ENCODE assay signal across 9 mouse cellular contexts in genomic region chr2:129879817-129880216, GRCm38 (mm10).
DNase-seq lines count a peak whose midpoint lies in the region; ATAC-seq lines count a peak whose summit lies in the region.
"Had no signal": no experiment of that assay in that cellular context is flagged by ENCODE, and none has a peak within 500 bp of the region (broad histone marks: within the 10 kb centered on the region; RNA-seq: fewer than 3 reads in every experiment).

No protein-coding gene starts in this region.

- 0 out of 2 replicates have a peak, but pooled peaks cover 3% of the 10 kb centered on the region for H3K27me3 ChIP-seq in heart, embryonic 12.5 days (replicated peaks)
- no peaks in the 10 kb centered on the region for H3K27me3 ChIP-seq in midbrain, embryonic 13.5 days
- H3K27me3 ChIP-seq: heart, embryonic 15.5 days had no signal

- H3K4me1 ChIP-seq in heart, embryonic 12.5 days (replicated peaks) = 0 out of 2 replicates have a peak, but pooled peaks cover 2% of the 10 kb centered on the region
- H3K4me1 ChIP-seq in midbrain, embryonic 13.5 days (replicated peaks) = no peaks in the 10 kb centered on the region; the same call in 1 of the 2 replicates
- H3K4me1 ChIP-seq: heart, embryonic 15.5 days had no signal

- H3K9ac ChIP-seq in heart, embryonic 12.5 days = no peak overlapping the region
- no peak overlapping the region for H3K9ac ChIP-seq in midbrain, embryonic 13.5 days (replicated peaks)
- H3K9ac ChIP-seq: heart, embryonic 15.5 days had no signal

- no peak overlapping the region for H3K27ac ChIP-seq in heart, embryonic 12.5 days (ENCODE audit: poor library complexity, severe bottlenecking)
- no peak overlapping the region for H3K27ac ChIP-seq in midbrain, embryonic 13.5 days
- H3K27ac ChIP-seq: heart, embryonic 15.5 days had no signal

- H3K4me2 ChIP-seq in heart, embryonic 12.5 days = no peak overlapping the region
- H3K4me2 ChIP-seq in midbrain, embryonic 13.5 days (replicated peaks) = no peak overlapping the region
- H3K4me2 ChIP-seq: heart, embryonic 15.5 days had no signal

- WGBS in heart, embryonic 12.5 days = 38% methylated on average over 3 of the region's 3 CpGs
- WGBS in midbrain, embryonic 13.5 days = 52% methylated on average over 3 of the region's 3 CpGs

- DNase-seq in heart, adult 18-20 months = peak; percentile 42 to 74
- peak; percentile 42 for DNase-seq in adrenal gland, adult 8-10 months
- DNase-seq in embryo, embryonic 9.5 days (ENCODE audit: extremely low spot score) = peak; percentile 47
- DNase-seq in heart, postnatal 4 days = peak; percentile 74
- peak; percentile 67 to 72 for DNase-seq in left cerebral cortex, adult 18-20 months (ENCODE audit: low spot score in 2 of 2)
- DNase-seq in spleen, postnatal 36 days (ENCODE audit: low spot score in 2 of 2) = peak; percentile 7 to 14

- no peak overlapping the region for H3K4me3 ChIP-seq in heart, embryonic 12.5 days
- no peak overlapping the region for H3K4me3 ChIP-seq in midbrain, embryonic 13.5 days (replicated peaks)
- H3K4me3 ChIP-seq: heart, embryonic 15.5 days had no signal

- no peaks in the 10 kb centered on the region for H3K9me3 ChIP-seq in heart, embryonic 12.5 days (replicated peaks)
- H3K9me3 ChIP-seq in midbrain, embryonic 13.5 days = no peaks in the 10 kb centered on the region
- H3K9me3 ChIP-seq: heart, embryonic 15.5 days had no signal

- ATAC-seq in heart, embryonic 12.5 days (ENCODE audit: insufficient number of reproducible peaks, low FRiP score) = no peak
- ATAC-seq in midbrain, embryonic 13.5 days = peak; percentile 80

- H3K36me3 ChIP-seq in heart, embryonic 12.5 days = no peaks in the 10 kb centered on the region
- no peaks in the 10 kb centered on the region for H3K36me3 ChIP-seq in midbrain, embryonic 13.5 days
- H3K36me3 ChIP-seq: heart, embryonic 15.5 days had no signal

Comparison
In these comparisons a context has a peak if more than half of its experiments do, and no peak if none do; other contexts are left out.
1. DNase-seq: peak in every context shown above with its lines; median percentile 74 in heart, postnatal 4 days; 70 in left cerebral cortex, adult 18-20 months; 58 in heart, adult 18-20 months; 47 in embryo, embryonic 9.5 days; 42 in adrenal gland, adult 8-10 months; 10 in spleen, postnatal 36 days.